Mouse (Mus musculus) heart, adult 18-20 months (tissue): ENCODE data around the gene Rundc1. TPM values are rescaled to one million over a fixed set of nuclear protein-coding genes. Genes with fewer than 3 reads are reported as not detected.

Source experiments
- microRNA-seq, 2 experiments: library from miRNA; unstranded; fragments of <30 nt; microRNA quantifications; one replicate each; pipeline ENCODE4 v1.2.0; 2022
- total RNA-seq, 2 experiments: library from RNA; stranded (reverse); gene quantifications; 2 replicates each; pipeline ENCODE4 v1.2.3; 2021

Gene Rundc1
- total RNA-seq, 2 experiments from 2014 or later: 11.0 to 11.2 TPM

Small RNA genes within 50 kb of the gene (microRNA-seq; reads per million reads assigned to microRNA genes)
- 3.8 to 4.6 reads per million in 2 experiments for gene Mir6929

Other genes starting within 250 kb of the Rundc1 start
- gene Ccr10, start 249.6 kb upstream of the Rundc1 start, total RNA-seq: not detected
- 10 to 100 TPM; 29.8 to 36.4 TPM for gene Ezh1, start 198.6 kb upstream of the Rundc1 start, total RNA-seq
- 100 to 1,000 TPM in 1 of 2 experiments, 10 to 100 TPM in 1; 74.7 to 100 TPM for gene Ramp2, start 179.1 kb upstream of the Rundc1 start, total RNA-seq
- gene Vps25, start 171.4 kb upstream of the Rundc1 start, total RNA-seq: 100 to 1,000 TPM in 1 of 2 experiments, 10 to 100 TPM in 1; 87.3 to 107 TPM
- gene Wnk4, start 164.5 kb upstream of the Rundc1 start, total RNA-seq: 10 to 100 TPM in 1 of 2 experiments, 1 to 10 TPM in 1; 9.4 to 12.9 TPM
- gene Cntd1, start 146.1 kb upstream of the Rundc1 start, total RNA-seq: under 1 TPM; 0.15 to 0.23 TPM
- gene Coa3, start 146.0 kb upstream of the Rundc1 start, total RNA-seq: 100 to 1,000 TPM in 1 of 2 experiments, 10 to 100 TPM in 1; 98.3 to 108 TPM
- gene Becn1, start 122.8 kb upstream of the Rundc1 start, total RNA-seq: 10 to 100 TPM; 85.4 to 96.5 TPM
- gene Psme3, start 108.9 kb upstream of the Rundc1 start, total RNA-seq: 10 to 100 TPM; 65.0 to 86.3 TPM
- gene Aoc2, start 100.0 kb upstream of the Rundc1 start, total RNA-seq: 1 to 10 TPM; 1.2 to 2.2 TPM
- gene Aoc3, start 94.5 kb upstream of the Rundc1 start, total RNA-seq: 10 to 100 TPM; 10.5 to 16.6 TPM
- gene G6pc, start 57.5 kb upstream of the Rundc1 start, total RNA-seq: not detected
- gene Aarsd1, start 7.5 kb upstream of the Rundc1 start, total RNA-seq: 10 to 100 TPM; 18.5 to 22.9 TPM
- 10 to 100 TPM in 1 of 2 experiments, 1 to 10 TPM in 1; 6.0 to 10.3 TPM for gene Gm27029, start 289 bp upstream of the Rundc1 start, total RNA-seq
- gene Ptges3l, start 248 bp downstream of the Rundc1 start, total RNA-seq: 10 to 100 TPM; 52.7 to 61.5 TPM
- 10 to 100 TPM; 45.0 to 48.0 TPM for gene Rpl27, start 17.2 kb downstream of the Rundc1 start, total RNA-seq
- gene Ifi35, start 23.3 kb downstream of the Rundc1 start, total RNA-seq: 10 to 100 TPM; 14.0 to 16.2 TPM
- gene Rnd2, start 39.9 kb downstream of the Rundc1 start, total RNA-seq: 1 to 10 TPM; 5.1 to 6.2 TPM
- 10 to 100 TPM; 23.7 to 24.6 TPM for gene Vat1, start 41.1 kb downstream of the Rundc1 start, total RNA-seq
- under 1 TPM; 0.27 to 0.31 TPM for gene Brca1, start 126.9 kb downstream of the Rundc1 start, total RNA-seq
- 100 to 1,000 TPM in 1 of 2 experiments, 10 to 100 TPM in 1; 94.7 to 131 TPM for gene Nbr1, start 127.1 kb downstream of the Rundc1 start, total RNA-seq
- 1 to 10 TPM; 3.2 to 5.9 TPM for gene Tmem106a, start 157.2 kb downstream of the Rundc1 start, total RNA-seq
- gene Gm11634, start 174.2 kb downstream of the Rundc1 start, total RNA-seq: not detected
- gene Rdm1, start 202.1 kb downstream of the Rundc1 start, total RNA-seq: 10 to 100 TPM; 43.7 to 52.3 TPM
- 10 to 100 TPM; 19.6 to 22.5 TPM for gene Arl4d, start 240.5 kb downstream of the Rundc1 start, total RNA-seq